Mouse (Mus musculus) brain, embryonic 14.5 days (tissue): ENCODE data around the gene Esyt1.

Source experiments
- CTCF ChIP-seq: fragments of 200-500 bp; IDR thresholded peaks from 2 replicates; pipeline ENCODE4 v1.5.1; 2012; ENCODE audit warnings: inconsistent platforms, mild to moderate bottlenecking, moderate library complexity, borderline replicate concordance; ENCODE audit not compliant: insufficient read depth, insufficient read length; ENCODE audit errors: extremely low read depth
- POLR2A ChIP-seq: fragments of 200-500 bp; IDR thresholded peaks from 2 replicates; pipeline ENCODE4 v1.6.1; 2012; ENCODE audit warnings: mild to moderate bottlenecking, inconsistent platforms, borderline replicate concordance; ENCODE audit not compliant: poor library complexity, insufficient read depth, insufficient read length, severe bottlenecking; ENCODE audit errors: extremely low read depth

DNA sequence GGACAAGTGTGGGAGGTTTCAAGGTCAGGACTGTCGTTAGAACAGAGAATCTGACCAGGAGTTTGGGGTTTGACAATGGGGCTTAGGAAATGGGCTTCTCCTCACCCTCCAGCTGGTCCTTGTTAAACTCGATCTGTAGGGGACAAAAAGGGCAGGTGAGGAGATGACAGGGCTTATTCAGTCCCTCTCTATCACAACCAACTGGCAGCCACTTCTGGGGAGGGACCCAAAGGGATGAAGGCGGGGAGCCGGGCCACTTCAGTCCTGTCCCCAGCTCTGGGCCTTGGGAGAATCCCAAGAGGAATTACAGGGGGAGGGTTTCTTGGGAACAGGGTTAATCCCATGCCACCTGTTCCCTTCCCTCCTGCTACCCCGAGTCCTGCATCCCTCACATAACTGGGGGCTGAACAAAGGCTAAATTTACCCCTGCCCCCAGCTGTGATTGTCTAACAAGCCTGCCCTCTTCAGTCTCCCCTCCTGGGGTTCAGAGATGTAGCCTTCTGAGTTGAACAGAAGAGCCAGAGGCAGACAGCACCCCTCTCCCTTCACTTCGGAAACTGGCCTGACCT is 29.1 kb downstream of the Esyt1 start:
- TF ChIP-seq CTCF (no peak), POLR2A (no peak)
